Mouse (Mus musculus) stomach, postnatal 0 days (tissue): ENCODE data around the gene Zbtb16.

Source experiments
- CTCF ChIP-seq: IDR thresholded peaks from 2 replicates; pipeline ENCODE4 v1.5.1; 2016; ENCODE audit warnings: antibody characterized with exemption, low read depth, mild to moderate bottlenecking, moderate library complexity
- EP300 ChIP-seq: optimal IDR thresholded peaks from 2 replicates; pipeline ENCODE3; 2016; ENCODE audit warnings: antibody characterized with exemption

DNA sequence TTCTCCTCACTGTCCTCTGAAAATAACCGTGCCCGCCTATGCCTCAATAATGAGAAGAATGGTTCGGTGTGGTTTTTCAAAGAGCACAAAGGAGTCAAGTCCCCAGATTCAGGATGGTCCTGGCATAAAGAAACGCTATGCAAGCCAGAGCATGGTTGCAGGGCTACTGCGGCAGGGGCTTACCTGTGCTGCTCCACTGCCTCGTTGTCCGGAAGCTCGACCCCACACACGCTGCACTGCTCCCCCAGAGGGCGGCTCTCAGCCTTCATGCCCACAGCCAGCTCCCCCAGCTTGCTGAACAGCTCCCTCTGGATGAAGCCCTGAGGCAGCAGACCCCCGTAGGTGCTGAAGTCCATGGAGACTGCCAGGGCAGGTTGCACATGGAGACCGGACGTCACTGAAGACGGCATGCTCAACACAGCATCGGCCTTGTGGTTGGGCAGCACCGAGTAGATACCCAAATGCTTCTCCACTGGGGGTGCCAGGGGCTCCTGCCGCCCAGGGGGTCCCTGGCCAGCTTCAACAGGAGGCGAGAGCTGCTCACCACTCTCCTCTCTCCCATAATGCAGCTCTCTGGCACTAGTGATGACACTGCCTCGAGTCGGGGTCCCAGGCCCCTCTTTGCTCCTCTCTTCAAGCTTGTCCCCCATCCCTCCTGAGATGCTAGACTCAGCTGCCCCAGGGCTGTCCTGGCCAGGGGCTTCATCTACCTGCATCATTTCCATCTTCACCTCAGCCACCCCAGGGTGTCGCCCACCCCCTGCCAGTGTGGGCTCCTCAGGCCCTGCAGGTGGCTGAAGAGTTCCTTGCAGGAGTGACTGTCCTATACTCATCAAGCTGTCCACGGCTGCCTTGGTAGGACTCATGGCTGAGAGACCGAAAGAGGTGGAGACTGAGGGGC, 4.2 kb downstream of the Zbtb16 start:
- TF ChIP-seq CTCF: no peak
- no peak for TF ChIP-seq EP300
